Mouse (Mus musculus) spleen, postnatal 4 days (tissue): Measurements from ENCODE around the gene Bnip2.

Source experiments
- DNase-seq, 2 experiments: peaks; one replicate each; pipeline ENCODE4 v3.0.0; 2022; ENCODE audit warnings: low spot score in 2 of 2

Bnip2 gene

GRCm38 (mm10) chr9:70047839-70048238 is 58.6 kb downstream of the Bnip2 start:
- no peak for DNase-seq

GRCm38 (mm10) chr9:70048280-70048679 is 59.0 kb downstream of the Bnip2 start:
- no peak for DNase-seq

- no peak for DNase-seq
Measured at GRCm38 (mm10) chr9:70048751-70049415, 59.6 kb downstream of the Bnip2 start.

DNA sequence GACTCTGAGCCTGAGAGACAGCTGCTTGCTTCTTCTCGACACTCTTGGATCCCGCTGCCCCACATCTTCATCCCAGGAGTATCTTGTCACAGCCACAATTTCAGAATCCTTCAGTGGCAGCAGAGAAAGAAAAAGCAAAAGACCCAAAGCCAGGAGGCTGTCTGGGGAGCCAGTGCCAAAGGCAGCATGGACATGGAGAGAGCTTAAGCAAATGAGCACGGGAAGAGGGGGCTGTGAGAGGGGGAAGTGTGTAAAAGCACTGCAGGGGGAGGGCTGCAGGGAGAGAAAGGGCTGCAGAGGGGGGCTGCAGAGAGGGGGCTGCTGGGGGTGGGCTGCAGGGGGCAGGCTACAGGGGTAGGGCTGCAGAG is 60.1 kb downstream of the Bnip2 start:
- no peak for DNase-seq

DNA sequence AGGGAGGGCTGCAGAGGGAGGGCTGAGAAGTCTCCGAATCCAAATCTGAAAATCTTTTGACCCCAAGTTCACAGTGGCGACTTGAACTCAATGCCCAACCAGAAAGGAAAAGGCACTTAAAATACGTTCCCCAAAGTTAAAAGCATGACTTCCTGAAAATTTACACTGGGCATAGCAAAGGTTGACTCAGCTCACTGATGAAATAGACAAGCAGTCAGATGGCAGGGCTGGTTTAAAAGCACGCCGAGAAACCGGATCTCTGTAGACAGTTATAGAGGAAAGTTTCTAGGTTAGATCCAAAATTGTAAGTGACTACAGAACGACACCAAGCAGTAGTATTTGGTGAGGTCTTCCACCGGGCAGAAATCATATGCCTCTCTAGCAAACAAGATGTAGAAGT is 60.6 kb downstream of the Bnip2 start:
- DNase-seq, result no peak

GRCm38 (mm10) chr9:70052730-70053129 is 63.5 kb downstream of the Bnip2 start:
- DNase-seq, result no peak

- DNase-seq, result no peak
Measured at GRCm38 (mm10) chr9:70053411-70053810, 64.1 kb downstream of the Bnip2 start.
